9 mouse cellular contexts compared by ENCODE assay signal in the genomic region with DNA sequence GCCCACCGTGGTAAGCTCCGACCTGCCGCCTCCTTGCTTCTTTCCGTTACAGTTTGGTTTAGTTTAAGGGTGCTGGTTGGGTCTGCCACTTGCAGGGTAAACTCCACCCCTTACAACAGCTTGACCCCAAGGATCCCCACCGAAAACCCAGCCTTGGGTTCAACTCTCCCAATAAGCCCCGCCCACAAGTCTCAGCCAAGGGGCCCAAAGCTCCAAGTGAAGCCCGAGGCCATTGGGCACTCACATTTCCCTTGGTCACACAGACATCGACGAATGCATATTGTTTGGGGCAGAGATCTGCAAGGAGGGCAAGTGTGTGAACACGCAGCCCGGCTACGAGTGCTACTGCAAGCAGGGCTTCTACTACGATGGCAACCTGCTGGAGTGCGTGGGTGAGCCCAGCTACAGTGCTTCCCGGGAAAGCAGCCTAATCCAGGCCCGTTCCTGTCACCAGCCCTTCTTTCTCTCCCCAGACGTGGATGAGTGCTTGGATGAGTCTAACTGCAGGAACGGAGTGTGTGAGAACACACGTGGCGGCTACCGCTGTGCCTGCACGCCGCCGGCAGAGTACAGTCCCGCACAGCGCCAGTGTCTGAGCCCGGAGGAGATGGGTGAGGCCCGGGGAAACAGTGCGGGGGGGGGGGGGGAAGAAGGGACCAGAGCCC. TPM values are rescaled to one million over a fixed set of nuclear protein-coding genes. Genes with fewer than 3 reads are reported as not detected.
DNase-seq lines count a peak whose midpoint lies in the region; ATAC-seq and TF ChIP-seq lines count a peak whose summit lies in the region.
"Had no signal": no experiment of that assay in that cellular context is flagged by ENCODE, and none has a peak within 500 bp of the region (broad histone marks: within the 10 kb centered on the region; RNA-seq: fewer than 3 reads in every experiment).

No protein-coding gene starts in this region.

- H3K4me3 ChIP-seq in heart, embryonic 13.5 days = peak overlapping the region; percentile 41
- H3K4me3 ChIP-seq in embryonic facial prominence, embryonic 12.5 days = peak overlapping the region; percentile 21
- 0 out of 2 replicates have a peak overlapping the region, but pooled peaks have one; percentile 11 for H3K4me3 ChIP-seq in intestine, embryonic 16.5 days (ENCODE audit: low read length)
- H3K4me3 ChIP-seq in liver, embryonic 14.5 days (ENCODE audit: insufficient read depth in 1 of 2, low read depth in 2 of 2, low read length in 2 of 2) = no peak overlapping the region
- H3K4me3 ChIP-seq in stomach, embryonic 15.5 days (replicated peaks) = 0 out of 2 replicates have a peak overlapping the region, but pooled peaks have one; percentile 4

- H3K9ac ChIP-seq in heart, embryonic 13.5 days = peak overlapping the region; percentile 77
- peak overlapping the region; percentile 32 for H3K9ac ChIP-seq in embryonic facial prominence, embryonic 12.5 days
- H3K9ac ChIP-seq in intestine, embryonic 16.5 days (ENCODE audit: low read depth, low read length) = peak overlapping the region; percentile 55
- H3K9ac ChIP-seq in liver, embryonic 14.5 days (replicated peaks) = no peak overlapping the region; the same call in 1 of the 2 replicates
- H3K9ac ChIP-seq in stomach, embryonic 15.5 days = no peak overlapping the region

- peaks cover 20% of the 10 kb centered on the region for H3K4me1 ChIP-seq in heart, embryonic 13.5 days
- peaks cover 17% of the 10 kb centered on the region for H3K4me1 ChIP-seq in embryonic facial prominence, embryonic 12.5 days
- H3K4me1 ChIP-seq in intestine, embryonic 16.5 days (ENCODE audit: control insufficient read depth, insufficient read depth, low read length) = peaks cover 5% of the 10 kb centered on the region
- peaks cover 0 to 1% of the 10 kb centered on the region in 2 experiments; a peak in 2 of 4 replicates for H3K4me1 ChIP-seq in liver, embryonic 14.5 days (replicated peaks; ENCODE audit: control insufficient read depth in 2 of 2, insufficient read depth in 2 of 2, low read length in 1 of 2)
- peaks cover 15% of the 10 kb centered on the region for H3K4me1 ChIP-seq in stomach, embryonic 15.5 days

- H3K36me3 ChIP-seq in heart, embryonic 13.5 days = peaks cover 74% of the 10 kb centered on the region
- H3K36me3 ChIP-seq in embryonic facial prominence, embryonic 12.5 days = peaks cover 55% of the 10 kb centered on the region
- H3K36me3 ChIP-seq in intestine, embryonic 16.5 days (ENCODE audit: control insufficient read depth, insufficient read depth, low read length) = peaks cover 18% of the 10 kb centered on the region; the same call in 1 of the 2 replicates
- no peaks in the 10 kb centered on the region; the same call in 1 of the 2 replicates for H3K36me3 ChIP-seq in liver, embryonic 14.5 days (replicated peaks; ENCODE audit: control insufficient read depth, insufficient read depth, low read depth)
- peaks cover 40% of the 10 kb centered on the region for H3K36me3 ChIP-seq in stomach, embryonic 15.5 days

- DNase-seq in heart, adult 9 months (ENCODE audit: low spot score in 2 of 2) = no peak
- no peak for DNase-seq in liver, embryonic 14.5 days (ENCODE audit: low read depth in 3 of 3, low spot score in 3 of 3)
- no peak for DNase-seq in spleen, postnatal 10 days (ENCODE audit: low spot score in 2 of 2)
- no peak for DNase-seq in gastrocnemius, adult 8-10 months (ENCODE audit: low spot score in 2 of 2)

- H3K27ac ChIP-seq in heart, embryonic 13.5 days (replicated peaks) = no peak overlapping the region
- H3K27ac ChIP-seq in embryonic facial prominence, embryonic 12.5 days = no peak overlapping the region
- no peak overlapping the region for H3K27ac ChIP-seq in intestine, embryonic 16.5 days (ENCODE audit: low read length)
- no peak overlapping the region for H3K27ac ChIP-seq in liver, embryonic 14.5 days
- H3K27ac ChIP-seq in stomach, embryonic 15.5 days = no peak overlapping the region

- H3K4me2 ChIP-seq in heart, embryonic 13.5 days = peak overlapping the region; percentile 70
- H3K4me2 ChIP-seq in embryonic facial prominence, embryonic 12.5 days (replicated peaks) = peak overlapping the region; percentile 45
- H3K4me2 ChIP-seq in intestine, embryonic 16.5 days (ENCODE audit: low read depth, low read length) = peak overlapping the region; percentile 27
- peak overlapping the region; percentile 30 for H3K4me2 ChIP-seq in liver, embryonic 14.5 days (ENCODE audit: low read depth)
- peak overlapping the region; percentile 35 for H3K4me2 ChIP-seq in stomach, embryonic 15.5 days

- no peak for TF ChIP-seq CTCF in liver, embryonic 14.5 days (IDR thresholded peaks at IDR 0.05; ENCODE audit: low read depth)

- 12% methylated on average over 29 of the region's 29 CpGs for WGBS in heart, embryonic 13.5 days
- WGBS in embryonic facial prominence, embryonic 12.5 days = 9% methylated on average over 28 of the region's 29 CpGs
- WGBS in intestine, embryonic 16.5 days = 28% methylated on average over 29 of the region's 29 CpGs
- 24% methylated on average over 28 of the region's 29 CpGs for WGBS in liver, embryonic 14.5 days (ENCODE audit: insufficient replicate concordance)
- WGBS in stomach, embryonic 15.5 days = 25% methylated on average over 27 of the region's 29 CpGs

- ATAC-seq in heart, embryonic 13.5 days (ENCODE audit: extremely low read depth, insufficient number of reproducible peaks, low FRiP score, low TSS enrichment) = no peak
- ATAC-seq in embryonic facial prominence, embryonic 12.5 days (ENCODE audit: insufficient number of reproducible peaks, insufficient read depth, low FRiP score, low TSS enrichment) = no peak
- peak; percentile 26; the same call in 1 of the 2 replicates for ATAC-seq in intestine, embryonic 16.5 days
- ATAC-seq in liver, embryonic 14.5 days (ENCODE audit: insufficient read depth) = no peak
- ATAC-seq in stomach, embryonic 15.5 days (ENCODE audit: insufficient read depth, low FRiP score, low read depth) = peak; percentile 33; the same call in 1 of the 2 replicates

- H3K27me3 ChIP-seq in heart, embryonic 13.5 days (replicated peaks) = peaks cover 72% of the 10 kb centered on the region
- H3K27me3 ChIP-seq in embryonic facial prominence, embryonic 12.5 days = peaks cover 63% of the 10 kb centered on the region
- 0 out of 2 replicates have a peak, but pooled peaks cover 10% of the 10 kb centered on the region for H3K27me3 ChIP-seq in intestine, embryonic 16.5 days (replicated peaks; ENCODE audit: control insufficient read depth, insufficient read depth, low read length)
- H3K27me3 ChIP-seq in liver, embryonic 14.5 days (ENCODE audit: control insufficient read depth, insufficient read depth, low read length) = peaks cover 24% of the 10 kb centered on the region
- H3K27me3 ChIP-seq in stomach, embryonic 15.5 days (replicated peaks) = peaks cover 25% of the 10 kb centered on the region

- H3K9me3 ChIP-seq in heart, embryonic 13.5 days = no peaks in the 10 kb centered on the region
- no peaks in the 10 kb centered on the region for H3K9me3 ChIP-seq in embryonic facial prominence, embryonic 12.5 days
- no peaks in the 10 kb centered on the region for H3K9me3 ChIP-seq in intestine, embryonic 16.5 days (ENCODE audit: control insufficient read depth, low read length)
- no peaks in the 10 kb centered on the region for H3K9me3 ChIP-seq in liver, embryonic 14.5 days (ENCODE audit: control insufficient read depth, low read length)
- H3K9me3 ChIP-seq in stomach, embryonic 15.5 days = no peaks in the 10 kb centered on the region

- no peak for TF ChIP-seq EP300 in liver, embryonic 14.5 days (IDR thresholded peaks at IDR 0.05; ENCODE audit: low read depth)

RNA-seq across cellular contexts. Expression of gene Scyl1, which starts 14.8 kb away (rescaled TPM):
- 55.8 and 59.6 TPM in 2 replicates for polyA plus RNA-seq in heart, embryonic 13.5 days (2015; fragmentation: Nextera tagmentation; extraction: Ambion mirVana)
- polyA plus RNA-seq in embryonic facial prominence, embryonic 12.5 days (2016; fragmentation: Nextera tagmentation; extraction: Ambion mirVana) = 78.8 and 80.0 TPM in 2 replicates
- polyA plus RNA-seq in intestine, embryonic 16.5 days (2015; fragmentation: Nextera tagmentation; extraction: Ambion mirVana) = 58.9 and 64.3 TPM in 2 replicates
- 21.1 and 27.1 TPM in 2 replicates for polyA plus RNA-seq in liver, embryonic 14.5 days (2012; rRNA removed)
- 15.8 and 18.6 TPM in 2 replicates for polyA plus RNA-seq in liver, embryonic 14.5 days (2014; fragmentation: Nextera tagmentation; extraction: Ambion mirVana)
- polyA plus RNA-seq in stomach, embryonic 15.5 days (2015; fragmentation: Nextera tagmentation; extraction: Ambion mirVana) = 63.6 and 68.9 TPM in 2 replicates
- total RNA-seq in gastrocnemius, adult 8-10 months (2022) = 10 to 100 TPM; 71.4 to 91.0 (median 82.6) TPM

RNA-seq across cellular contexts. Expression of gene Ltbp3, which starts 15.7 kb away (rescaled TPM):
- polyA plus RNA-seq in heart, embryonic 13.5 days (2015; fragmentation: Nextera tagmentation; extraction: Ambion mirVana) = 22.5 and 24.7 TPM in 2 replicates
- 25.3 and 27.0 TPM in 2 replicates for polyA plus RNA-seq in embryonic facial prominence, embryonic 12.5 days (2016; fragmentation: Nextera tagmentation; extraction: Ambion mirVana)
- 14.0 and 20.8 TPM in 2 replicates for polyA plus RNA-seq in intestine, embryonic 16.5 days (2015; fragmentation: Nextera tagmentation; extraction: Ambion mirVana)
- 1.9 and 2.1 TPM in 2 replicates for polyA plus RNA-seq in liver, embryonic 14.5 days (2012; rRNA removed)
- polyA plus RNA-seq in liver, embryonic 14.5 days (2014; fragmentation: Nextera tagmentation; extraction: Ambion mirVana) = 0.85 and 1.6 TPM in 2 replicates
- polyA plus RNA-seq in stomach, embryonic 15.5 days (2015; fragmentation: Nextera tagmentation; extraction: Ambion mirVana) = 27.1 and 30.6 TPM in 2 replicates
- 10 to 100 TPM; 32.6 to 42.8 (median 39.2) TPM for total RNA-seq in gastrocnemius, adult 8-10 months (2022)

RNA-seq across cellular contexts. Expression of gene Fam89b, which starts 27.0 kb away (rescaled TPM):
- 79.7 and 82.6 TPM in 2 replicates for polyA plus RNA-seq in heart, embryonic 13.5 days (2015; fragmentation: Nextera tagmentation; extraction: Ambion mirVana)
- polyA plus RNA-seq in embryonic facial prominence, embryonic 12.5 days (2016; fragmentation: Nextera tagmentation; extraction: Ambion mirVana) = 143 and 150 TPM in 2 replicates
- 56.6 and 57.8 TPM in 2 replicates for polyA plus RNA-seq in intestine, embryonic 16.5 days (2015; fragmentation: Nextera tagmentation; extraction: Ambion mirVana)
- 44.0 and 50.9 TPM in 2 replicates for polyA plus RNA-seq in liver, embryonic 14.5 days (2012; rRNA removed)
- 40.6 and 41.0 TPM in 2 replicates for polyA plus RNA-seq in liver, embryonic 14.5 days (2014; fragmentation: Nextera tagmentation; extraction: Ambion mirVana)
- 76.4 and 81.5 TPM in 2 replicates for polyA plus RNA-seq in stomach, embryonic 15.5 days (2015; fragmentation: Nextera tagmentation; extraction: Ambion mirVana)
- 10 to 100 TPM; 17.0 to 18.5 (median 18.2) TPM for total RNA-seq in gastrocnemius, adult 8-10 months (2022)

RNA-seq across cellular contexts. Expression of gene Ehbp1l1, which starts 30.3 kb away (rescaled TPM):
- 85.9 and 96.8 TPM in 2 replicates for polyA plus RNA-seq in heart, embryonic 13.5 days (2015; fragmentation: Nextera tagmentation; extraction: Ambion mirVana)
- polyA plus RNA-seq in embryonic facial prominence, embryonic 12.5 days (2016; fragmentation: Nextera tagmentation; extraction: Ambion mirVana) = 14.4 TPM in 2 replicates
- 48.6 and 49.7 TPM in 2 replicates for polyA plus RNA-seq in intestine, embryonic 16.5 days (2015; fragmentation: Nextera tagmentation; extraction: Ambion mirVana)
- 70.8 and 95.5 TPM in 2 replicates for polyA plus RNA-seq in liver, embryonic 14.5 days (2012; rRNA removed)
- polyA plus RNA-seq in liver, embryonic 14.5 days (2014; fragmentation: Nextera tagmentation; extraction: Ambion mirVana) = 66.0 and 76.7 TPM in 2 replicates
- 45.0 and 50.0 TPM in 2 replicates for polyA plus RNA-seq in stomach, embryonic 15.5 days (2015; fragmentation: Nextera tagmentation; extraction: Ambion mirVana)
- total RNA-seq in gastrocnemius, adult 8-10 months (2022) = 100 to 1,000 TPM; 195 to 259 (median 242) TPM

RNA-seq across cellular contexts. Expression of gene Kcnk7, which starts 52.3 kb away (rescaled TPM):
- 0.29 TPM in 1 of 2 replicates, not detected in the other for polyA plus RNA-seq in heart, embryonic 13.5 days (2015; fragmentation: Nextera tagmentation; extraction: Ambion mirVana)
- polyA plus RNA-seq in embryonic facial prominence, embryonic 12.5 days (2016; fragmentation: Nextera tagmentation; extraction: Ambion mirVana) = 0.24 TPM in 1 of 2 replicates, not detected in the other
- 0.13 and 0.34 TPM in 2 replicates for polyA plus RNA-seq in intestine, embryonic 16.5 days (2015; fragmentation: Nextera tagmentation; extraction: Ambion mirVana)
- 0.04 TPM in 1 of 2 replicates, not detected in the other for polyA plus RNA-seq in liver, embryonic 14.5 days (2012; rRNA removed)
- polyA plus RNA-seq in liver, embryonic 14.5 days (2014; fragmentation: Nextera tagmentation; extraction: Ambion mirVana) = 0.17 and 0.27 TPM in 2 replicates
- polyA plus RNA-seq in stomach, embryonic 15.5 days (2015; fragmentation: Nextera tagmentation; extraction: Ambion mirVana) = 0.52 and 1.3 TPM in 2 replicates
- total RNA-seq in gastrocnemius, adult 8-10 months (2022) = not detected
- total RNA-seq: CH12.LX had no signal

Comparison
In these comparisons a context has a peak if more than half of its experiments do, and no peak if none do; other contexts are left out.
1. ATAC-seq: peak in intestine, embryonic 16.5 days (single experiment) and stomach, embryonic 15.5 days (single experiment); none in heart, embryonic 13.5 days (single experiment), embryonic facial prominence, embryonic 12.5 days (single experiment) and liver, embryonic 14.5 days (single experiment).
2. H3K4me3 ChIP-seq: peak in heart, embryonic 13.5 days (single experiment), embryonic facial prominence, embryonic 12.5 days (single experiment), intestine, embryonic 16.5 days (single experiment) and stomach, embryonic 15.5 days (single experiment); none in liver, embryonic 14.5 days (0 of 2).
3. H3K9ac ChIP-seq: peak in heart, embryonic 13.5 days (single experiment), embryonic facial prominence, embryonic 12.5 days (single experiment) and intestine, embryonic 16.5 days (single experiment); none in liver, embryonic 14.5 days (single experiment) and stomach, embryonic 15.5 days (single experiment).
4. Peak in every context shown above with its lines, with median percentiles within 50 percentile points of each other: H3K4me2 ChIP-seq.